Mouse (Mus musculus) heart, postnatal 14 days (tissue): ENCODE data around the gene Slc16a10. TPM values are rescaled to one million over a fixed set of nuclear protein-coding genes. Genes with fewer than 3 reads are reported as not detected.

Experiments used
- DNase-seq, 2 experiments: peaks; one replicate each; pipeline ENCODE4 v3.0.0; 2021 to 2022
- intact Hi-C: fragments of 180-260 bp; cut with DNase I; formaldehyde crosslinking; loops from one replicate; pipeline ENCODE4 v1.15.1; 2025
- total RNA-seq, 2 experiments: library from RNA; stranded (reverse); gene quantifications; 2 replicates each; pipeline ENCODE4 v1.2.3; 2021

Slc16a10 gene
- total RNA-seq, 2 experiments from 2014 or later, result 22.4 to 24.9 TPM

DNA sequence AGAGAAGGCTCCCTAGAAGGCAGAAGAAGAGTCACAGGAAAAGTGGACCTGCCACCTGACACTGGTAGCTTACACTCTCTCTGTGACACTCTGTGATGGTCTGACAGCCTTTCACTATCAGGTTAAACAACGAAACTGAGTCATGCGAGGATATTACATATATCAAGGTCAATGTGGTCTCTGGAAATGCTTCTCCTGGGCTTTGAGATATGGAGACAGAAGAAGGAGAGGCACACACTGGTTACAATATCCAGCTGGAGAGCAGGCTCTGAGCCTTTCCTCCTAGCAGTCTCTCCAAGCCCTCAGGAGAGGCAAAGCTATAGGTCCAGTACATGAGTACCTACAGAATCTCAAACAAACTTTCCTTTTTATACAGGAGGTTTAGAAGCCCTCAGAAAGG is 62.8 kb downstream of the Slc16a10 start:
- intact Hi-C loops, result no loop called here

DNA sequence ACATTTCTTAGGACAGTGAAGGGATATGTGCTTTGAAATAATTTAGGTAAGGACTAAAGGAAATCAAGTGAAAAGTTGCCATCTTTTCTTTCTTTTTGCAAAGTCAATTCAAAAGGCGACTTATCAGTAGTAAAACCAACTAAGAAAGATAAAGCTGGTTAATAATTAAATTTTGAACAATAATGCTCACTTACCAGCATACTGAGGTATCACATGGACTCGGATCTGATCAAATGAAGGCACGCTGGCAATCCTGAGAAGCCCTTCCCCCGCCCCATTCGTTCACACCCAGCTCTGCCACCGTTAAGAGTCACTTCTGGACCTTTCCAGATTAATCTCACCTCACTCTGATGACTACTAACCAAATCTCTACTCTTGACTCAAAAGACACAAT is 64.1 kb downstream of the Slc16a10 start:
- DNase-seq, result no peak
- intact Hi-C loops, result no loop called here

More for the DNA sequence above, 62.8 kb downstream of the Slc16a10 start:
- DNase-seq, result no peak

DNA sequence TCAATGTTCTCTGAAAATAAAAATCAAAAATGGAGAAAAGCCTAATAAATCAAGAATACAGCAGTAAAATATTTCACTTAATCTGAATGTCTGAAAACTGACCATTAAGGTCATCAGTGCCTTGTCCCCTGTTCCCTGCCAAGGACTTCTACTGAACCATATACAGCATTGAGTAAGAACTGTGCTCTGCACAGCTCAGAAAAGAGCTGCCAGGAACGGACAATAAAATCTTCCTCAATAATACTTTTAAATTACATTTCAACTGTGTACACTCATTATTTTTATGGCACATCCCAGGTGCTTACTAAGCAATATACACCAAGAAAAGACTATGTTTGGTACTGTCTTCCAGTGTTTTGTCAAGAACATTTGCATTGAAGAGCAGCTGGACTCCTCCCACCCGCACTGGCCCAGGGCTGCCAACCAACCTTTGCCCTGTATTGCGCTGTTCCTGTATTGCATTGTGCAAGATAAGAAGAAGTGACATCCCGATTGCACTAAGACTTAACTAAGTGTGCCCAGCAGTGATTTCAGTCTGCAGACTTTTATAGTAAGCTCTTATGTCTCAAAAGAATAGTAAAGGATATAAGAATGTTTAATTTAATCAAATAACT is 64.6 kb downstream of the Slc16a10 start:
- intact Hi-C loops, result no loop called here
- DNase-seq, result no peak

DNA sequence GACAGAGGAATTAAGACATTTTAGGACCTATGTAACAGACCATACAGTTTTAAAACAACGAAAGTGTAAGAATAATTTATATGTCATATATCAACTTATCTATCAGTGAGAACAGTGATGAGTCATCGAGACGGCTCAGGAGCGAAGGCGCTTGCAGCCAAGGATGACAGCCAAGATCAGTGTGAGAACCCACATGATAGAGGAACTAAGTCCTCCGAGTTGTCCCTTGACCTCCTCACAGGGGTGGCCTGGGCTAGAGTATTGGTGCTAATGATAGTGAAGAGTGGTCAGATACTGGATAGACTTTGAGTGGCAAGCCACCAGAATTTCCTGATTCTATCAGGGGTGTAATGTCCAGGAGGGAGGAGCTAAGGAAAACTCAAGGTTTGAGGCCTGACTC is 68.5 kb downstream of the Slc16a10 start:
- DNase-seq, result no peak
- intact Hi-C loops, result no loop called here

DNA sequence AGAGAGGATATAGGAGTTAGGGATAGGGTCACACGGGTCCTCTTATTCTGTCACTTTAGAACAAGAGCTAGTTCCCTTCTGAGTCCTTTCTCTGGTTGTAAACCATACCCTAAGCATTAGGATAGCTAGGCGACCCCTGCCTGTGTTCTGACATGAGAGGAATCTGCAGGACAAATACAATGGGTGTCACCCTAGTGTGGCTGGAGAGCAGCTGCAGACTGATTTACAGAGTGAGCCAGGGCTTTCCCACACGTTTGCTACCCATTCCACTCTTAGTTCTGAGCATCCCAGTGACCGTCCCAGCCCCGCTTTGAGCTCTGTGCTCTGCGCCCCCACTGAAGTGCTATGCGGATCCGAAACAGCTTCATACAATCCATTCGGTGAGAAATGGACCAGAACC is 71.4 kb downstream of the Slc16a10 start:
- intact Hi-C loops, result no loop called here
- DNase-seq, result no peak

DNA sequence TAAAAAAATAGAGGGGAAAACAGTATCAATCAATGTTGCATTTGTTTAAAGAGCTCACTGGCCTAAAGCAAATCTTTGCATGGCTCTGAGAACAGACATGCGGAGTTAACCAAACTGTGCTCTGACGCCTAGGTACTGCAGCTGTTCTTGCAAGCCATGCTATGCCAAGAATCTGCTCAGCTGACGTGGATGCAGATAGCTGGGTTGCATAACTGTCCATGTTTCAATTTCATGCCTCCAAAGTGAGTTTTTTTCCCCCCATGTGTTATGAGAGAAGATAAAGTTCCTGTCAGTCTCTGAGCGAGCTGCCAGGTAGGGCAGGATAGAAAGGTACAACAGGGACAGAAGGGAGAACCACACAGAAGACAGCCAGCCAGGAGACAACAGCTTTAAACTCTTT is 72.8 kb downstream of the Slc16a10 start:
- DNase-seq, result peak; percentile 39 to 53
- intact Hi-C loops, result loop anchor here (5.0 kb wide), 1 partner anchor 73 kb away; the partner anchor contains the start of gene Slc16a10

DNA sequence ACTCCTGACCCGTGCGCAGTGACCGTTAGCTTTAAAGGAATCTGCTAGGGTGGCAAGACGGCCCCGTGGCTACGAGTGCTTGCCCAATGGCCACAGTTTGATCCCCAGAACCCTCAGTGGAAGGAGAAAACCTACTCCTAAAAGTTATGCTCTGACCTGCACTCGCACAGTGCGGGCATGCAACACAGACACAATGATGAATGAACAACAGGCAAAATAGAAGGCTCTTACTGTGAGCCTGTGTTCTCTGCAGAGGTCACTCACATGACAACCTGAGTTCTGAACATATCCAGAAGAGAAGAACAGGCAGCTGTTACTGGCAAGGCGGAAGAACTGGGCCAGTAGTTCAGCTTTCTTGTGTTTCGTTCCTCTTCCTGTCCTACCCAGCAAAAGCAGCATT is 73.5 kb downstream of the Slc16a10 start:
- intact Hi-C loops, result loop anchor here (5.0 kb wide), 1 partner anchor 74 kb away; the partner anchor contains the start of gene Slc16a10
- no peak for DNase-seq

DNA sequence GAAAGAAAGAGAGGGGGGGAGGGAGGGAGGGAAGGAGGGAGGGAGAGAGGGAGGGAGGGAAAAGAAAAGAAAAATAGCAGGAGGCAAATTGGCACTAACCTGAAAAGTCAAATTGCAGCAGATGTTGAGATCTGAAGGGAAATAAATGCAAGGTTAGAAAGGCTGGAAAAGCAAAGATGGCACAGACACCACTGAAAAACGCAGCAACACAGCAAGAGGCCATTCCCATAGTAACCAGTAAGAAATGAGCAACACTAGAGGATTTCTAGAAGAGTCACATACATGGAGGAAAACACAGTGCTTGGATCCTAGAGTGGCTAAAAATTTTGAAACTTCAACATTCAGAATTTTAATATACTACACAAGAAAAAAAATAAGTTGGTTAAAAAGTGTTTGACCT is 74.5 kb downstream of the Slc16a10 start:
- intact Hi-C loops, result loop anchor here (5.0 kb wide), 1 partner anchor 75 kb away; the partner anchor contains the start of gene Slc16a10
- DNase-seq, result no peak

DNA sequence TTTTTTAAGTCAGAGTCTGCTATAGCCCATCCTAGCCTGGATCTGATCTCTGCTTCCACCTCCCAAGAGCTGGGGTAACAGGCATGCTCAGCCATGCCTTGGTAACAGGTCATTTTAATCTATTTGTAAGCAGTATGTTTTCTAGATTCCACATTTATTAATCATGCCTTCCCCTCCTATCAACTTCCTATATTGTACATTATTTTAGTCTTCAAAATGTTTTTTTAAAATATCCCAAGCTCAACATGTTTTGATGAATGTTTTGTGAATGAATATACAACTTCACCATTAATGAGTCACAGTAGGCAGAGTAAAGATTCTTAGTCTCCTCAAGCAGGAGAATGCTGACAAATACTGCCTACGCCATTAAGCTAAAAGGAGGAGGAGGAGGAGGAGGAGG is 75.0 kb downstream of the Slc16a10 start:
- intact Hi-C loops, result loop anchor here (5.0 kb wide), 1 partner anchor 75 kb away; the partner anchor contains the start of gene Slc16a10
- DNase-seq, result no peak

DNA sequence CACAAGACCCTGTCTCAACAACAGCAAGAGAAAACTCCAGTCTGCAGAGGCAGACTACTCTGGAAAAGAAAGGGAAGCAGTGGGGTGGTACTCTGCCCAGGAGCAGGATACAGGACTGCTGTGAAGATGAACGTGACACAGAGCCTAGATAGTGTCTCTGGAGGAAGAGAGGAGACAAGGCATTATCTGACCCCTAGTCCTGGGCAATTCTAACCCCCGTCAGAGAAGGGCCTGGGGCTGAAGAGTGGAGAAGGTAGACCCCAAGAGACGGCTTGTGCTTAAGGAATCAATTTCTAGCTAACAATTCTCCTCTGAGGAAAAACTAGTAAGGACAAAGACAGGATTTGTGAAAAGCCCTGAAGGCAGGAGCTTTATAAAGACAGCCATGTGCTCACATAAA is 76.7 kb downstream of the Slc16a10 start:
- DNase-seq, result no peak
- intact Hi-C loops, result loop anchor here (5.0 kb wide), 1 partner anchor 77 kb away; the partner anchor contains the start of gene Slc16a10

DNA sequence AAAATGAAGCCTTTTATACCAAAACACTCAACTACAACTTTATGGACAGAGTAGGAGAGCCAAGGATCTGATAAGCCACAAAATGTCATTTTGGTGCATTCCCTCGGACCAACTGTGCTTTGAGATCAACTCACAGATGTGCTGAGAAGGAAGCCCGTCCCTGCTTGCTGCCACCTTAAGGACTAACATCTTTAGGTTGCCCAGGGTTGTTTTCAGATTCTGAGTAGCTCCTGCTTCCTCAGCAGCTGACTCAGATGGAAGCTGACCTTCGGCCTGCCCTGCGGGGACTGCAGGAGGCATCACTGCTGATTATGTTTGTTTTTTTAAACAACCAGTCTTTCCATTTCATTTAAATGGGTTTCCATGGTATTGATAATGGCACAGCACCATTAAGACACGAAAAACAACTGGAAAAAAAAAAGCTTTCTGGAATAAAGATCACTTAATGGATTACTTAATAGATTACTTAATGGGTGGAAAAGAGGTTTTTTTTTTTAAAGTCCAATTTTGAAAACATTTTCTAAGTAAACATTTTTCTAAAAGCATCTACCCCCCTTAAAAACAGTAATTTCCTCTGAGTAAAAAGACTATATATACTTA is 78.7 kb downstream of the Slc16a10 start:
- no peak for DNase-seq
- intact Hi-C loops, result no loop called here

DNA sequence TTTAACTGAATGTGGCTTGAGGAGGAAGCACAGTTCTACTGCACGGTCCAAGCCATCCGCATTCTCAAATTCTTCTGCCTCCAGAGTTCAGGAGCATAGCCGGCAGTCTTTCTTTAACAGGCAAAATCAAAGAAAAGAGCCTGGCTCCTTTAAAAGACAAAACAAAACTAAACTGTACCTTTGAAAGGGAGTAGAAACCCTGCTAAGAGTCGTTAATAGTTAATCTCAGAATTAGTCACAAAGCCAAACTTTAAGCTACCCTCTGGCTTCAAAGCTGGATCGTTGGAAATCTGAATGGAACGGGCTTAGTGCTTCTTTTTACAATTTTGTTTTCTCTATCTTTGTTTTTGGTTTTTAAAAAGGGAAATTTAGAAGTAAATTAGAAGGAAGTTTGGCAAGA is 79.2 kb downstream of the Slc16a10 start:
- DNase-seq, result no peak
- intact Hi-C loops, result no loop called here

DNA sequence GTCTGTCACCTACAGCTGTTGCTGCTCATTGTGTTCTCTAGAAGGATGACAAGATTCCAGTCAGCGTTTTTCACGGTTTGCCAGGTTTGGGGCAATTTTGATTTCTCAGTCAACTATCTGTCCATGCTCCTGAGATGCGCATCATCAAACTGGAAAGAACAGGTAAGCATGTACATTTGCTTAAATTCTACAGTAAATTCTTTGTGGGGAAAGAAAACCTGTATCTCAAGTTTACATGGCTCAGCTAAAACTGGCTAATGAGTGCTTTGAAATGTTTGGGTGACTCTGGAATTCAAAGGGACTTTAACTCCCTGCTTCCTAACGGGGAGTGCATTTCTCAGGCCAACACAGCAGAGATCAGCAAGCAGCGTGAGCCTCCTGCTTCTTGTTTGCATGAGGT is 80.1 kb downstream of the Slc16a10 start:
- intact Hi-C loops, result no loop called here
- no peak for DNase-seq

DNA sequence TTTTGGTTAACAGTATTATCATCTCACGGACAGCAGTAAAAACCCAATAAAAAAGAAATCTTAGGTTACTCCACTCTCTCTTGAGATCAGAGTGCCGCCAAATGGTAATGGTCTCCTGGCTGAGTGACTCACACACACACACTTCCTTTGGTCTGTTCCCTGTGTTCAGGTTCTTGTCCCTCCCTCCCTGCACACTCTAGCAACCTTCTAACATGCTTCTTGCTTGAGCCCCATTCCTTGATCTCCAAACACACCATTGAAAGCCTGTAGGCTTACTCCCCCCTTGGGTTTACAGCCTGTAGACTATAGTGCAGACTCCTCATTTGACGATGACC is 83.3 kb downstream of the Slc16a10 start:
- intact Hi-C loops, result loop anchor here (10.0 kb wide), 1 partner anchor 466 kb away; no protein-coding TSS in a partner anchor
- no peak for DNase-seq

DNA sequence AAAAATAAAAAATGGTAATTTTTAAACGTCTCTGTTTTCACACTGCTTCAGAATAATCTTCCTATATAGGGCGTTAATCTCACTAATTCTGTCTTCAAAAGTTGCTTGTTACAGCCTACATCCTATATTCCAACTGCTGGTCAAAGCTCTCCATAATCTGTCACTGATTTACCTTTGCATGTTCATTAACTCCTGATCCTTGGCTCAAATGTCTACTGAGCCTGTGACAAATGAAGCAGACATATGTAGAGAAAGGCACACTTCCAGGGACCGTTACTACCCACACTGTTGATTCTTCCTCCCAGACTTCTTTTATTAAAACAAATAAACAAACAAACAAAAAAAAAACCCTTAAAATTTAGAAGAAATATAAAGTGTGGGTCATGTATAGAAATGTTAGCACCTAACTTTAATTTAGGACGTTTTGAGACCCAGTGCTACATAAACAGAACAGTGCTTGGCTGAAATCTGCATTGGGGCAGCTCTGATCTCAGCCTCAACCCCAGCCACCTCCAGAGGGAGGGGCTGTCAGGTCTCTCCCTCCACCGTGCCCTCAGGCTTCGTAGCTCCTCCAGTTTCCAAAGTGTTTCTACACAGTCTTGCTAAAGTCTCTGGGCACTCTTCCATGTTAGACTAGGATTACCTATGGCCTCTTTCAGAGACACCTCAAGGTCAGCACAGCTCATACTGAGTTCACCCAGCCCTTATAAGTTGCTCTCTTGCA is 83.8 kb downstream of the Slc16a10 start:
- intact Hi-C loops, result loop anchor here (10.0 kb wide), 1 partner anchor 467 kb away; no protein-coding TSS in a partner anchor
- no peak for DNase-seq

DNA sequence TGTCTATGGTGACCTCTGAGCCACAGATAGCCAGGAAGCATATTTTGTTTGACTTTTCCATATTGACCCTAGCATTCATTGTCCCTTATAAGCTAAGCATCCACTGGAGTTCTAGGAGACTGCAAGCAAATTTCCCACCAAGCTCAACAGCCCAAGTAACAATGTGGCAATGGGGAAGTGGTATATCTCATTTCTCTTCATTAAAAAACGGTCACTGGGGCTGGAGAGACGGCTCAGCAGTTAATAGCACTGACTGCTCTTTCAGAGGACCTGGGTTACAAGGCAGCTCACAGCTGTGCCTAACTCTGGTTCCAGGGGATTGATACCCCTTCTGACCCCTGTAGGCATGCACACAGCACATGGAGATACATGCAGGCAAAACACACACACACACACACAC is 84.4 kb downstream of the Slc16a10 start:
- intact Hi-C loops, result loop anchor here (10.0 kb wide), 1 partner anchor 467 kb away; no protein-coding TSS in a partner anchor

DNA sequence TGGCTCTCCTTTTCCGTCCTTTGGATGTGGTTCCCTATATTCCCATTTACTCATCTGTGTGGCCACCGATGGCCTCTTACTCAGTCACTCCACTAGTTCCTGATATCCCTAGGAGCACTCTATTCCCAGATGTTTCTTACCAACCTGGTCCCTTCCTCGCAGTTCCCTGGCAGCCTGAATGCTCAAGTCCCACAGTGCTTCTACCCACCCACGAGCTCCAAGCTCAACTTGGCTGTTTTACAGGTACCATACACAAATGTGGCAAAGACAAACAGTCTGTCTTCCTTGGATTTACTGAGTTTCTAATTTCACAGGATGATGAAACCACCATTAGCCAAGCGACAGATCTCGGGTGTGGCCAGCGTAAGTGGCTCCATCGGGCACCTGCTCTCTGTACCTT is 87.6 kb downstream of the Slc16a10 start:
- intact Hi-C loops, result loop anchor here (10.0 kb wide), 1 partner anchor 470 kb away; no protein-coding TSS in a partner anchor
- no peak for DNase-seq

More for the DNA sequence above, 84.4 kb downstream of the Slc16a10 start:
- no peak for DNase-seq

DNA sequence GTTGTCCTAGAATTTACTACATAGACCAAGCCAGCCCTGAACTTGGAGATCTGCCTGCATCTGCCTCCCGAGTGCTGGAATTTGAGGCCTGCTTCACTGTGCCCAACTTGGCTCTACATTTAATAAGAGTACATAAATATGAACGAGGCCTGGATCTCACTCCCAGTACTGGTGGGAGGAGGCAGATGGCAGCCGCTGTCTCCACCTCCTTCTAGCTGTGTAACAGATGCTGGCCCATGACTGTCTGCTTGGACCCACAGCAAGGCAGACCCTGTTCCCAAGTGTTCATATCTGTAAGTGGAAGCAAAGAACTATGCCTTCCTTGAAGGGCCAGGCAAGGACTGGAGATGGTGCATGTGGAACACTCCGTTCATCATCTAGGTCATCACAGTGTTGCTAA is 88.2 kb downstream of the Slc16a10 start:
- no peak for DNase-seq
- intact Hi-C loops, result loop anchor here (1.0 to 10.0 kb wide), 2 partner anchors 158 to 471 kb away; no protein-coding TSS in a partner anchor

DNA sequence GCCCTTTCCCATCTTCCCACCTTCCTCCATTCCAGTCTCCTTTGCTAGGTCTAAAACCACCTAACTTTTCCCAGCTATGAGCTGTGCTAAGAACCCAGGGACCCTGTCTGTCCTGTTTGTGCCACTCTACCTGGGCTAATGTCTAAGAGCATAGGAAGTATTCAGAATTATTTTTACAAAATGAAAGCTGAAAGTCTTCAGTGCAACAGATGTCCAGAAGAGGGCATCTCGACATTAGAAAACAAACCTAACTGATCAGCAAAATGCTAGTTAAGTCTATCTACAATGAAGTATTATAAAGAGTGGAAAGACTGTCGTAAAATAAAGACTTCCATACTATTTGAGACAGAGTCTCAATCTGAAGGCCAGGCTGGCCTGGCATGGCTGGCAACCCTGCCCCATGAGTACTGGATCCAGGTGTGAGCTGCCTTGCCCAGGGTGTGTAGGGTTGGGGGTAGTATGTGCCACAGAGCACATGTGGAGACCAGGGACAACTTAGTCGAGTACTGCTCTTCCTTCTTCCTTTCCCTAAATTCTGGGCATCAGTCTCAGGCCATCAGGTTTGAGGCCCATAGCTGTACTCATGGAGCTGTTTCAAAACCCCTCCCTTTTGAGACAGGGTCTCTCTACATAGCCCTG is 88.7 kb downstream of the Slc16a10 start:
- intact Hi-C loops, result loop anchor here (1.0 to 10.0 kb wide), 2 partner anchors 159 to 471 kb away; no protein-coding TSS in a partner anchor
- peak in 1 of 2 experiments; percentile 27 for DNase-seq

DNA sequence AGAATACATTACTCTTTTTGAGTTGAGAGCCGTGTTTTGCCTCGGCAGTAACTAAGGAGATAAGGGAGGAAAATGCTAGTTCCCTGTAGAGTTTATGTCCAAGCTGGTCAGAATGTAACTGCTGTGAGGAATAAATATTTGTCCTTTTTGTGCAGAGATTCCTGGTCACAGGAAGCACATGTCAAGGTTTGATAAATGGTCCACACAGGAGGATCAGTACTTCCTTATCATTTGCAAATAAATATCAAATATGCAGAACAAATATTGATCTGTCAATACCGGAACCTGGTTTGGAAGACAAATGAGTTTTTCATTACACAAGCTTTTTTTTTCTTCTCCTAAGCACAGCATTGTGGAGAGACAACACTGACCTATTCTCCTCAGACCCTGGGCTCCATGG is 90.1 kb downstream of the Slc16a10 start:
- DNase-seq, result no peak
- intact Hi-C loops, result loop anchor here (10.0 kb wide), 1 partner anchor 473 kb away; no protein-coding TSS in a partner anchor

DNA sequence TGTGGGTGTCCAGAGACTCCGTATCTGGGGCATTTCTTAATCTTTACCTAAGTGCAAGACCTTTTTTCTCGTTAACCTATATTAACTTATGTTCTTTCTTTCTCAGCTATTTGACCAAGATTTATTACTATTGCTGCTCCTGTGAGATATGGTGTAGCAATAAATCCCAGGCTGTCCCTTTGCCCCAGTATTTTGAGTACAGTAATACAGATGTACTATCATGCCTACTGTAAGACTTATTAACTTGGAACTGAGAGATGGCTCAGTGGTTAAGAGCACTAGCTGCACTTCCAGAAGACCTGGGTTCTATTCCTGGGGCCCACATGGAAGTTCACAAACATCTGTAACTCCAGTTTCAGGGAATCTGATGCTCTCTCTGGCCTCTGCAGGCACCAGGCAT is 91.3 kb downstream of the Slc16a10 start:
- no peak for DNase-seq
- intact Hi-C loops, result loop anchor here (10.0 kb wide), 1 partner anchor 474 kb away; no protein-coding TSS in a partner anchor
